Mouse (Mus musculus) forebrain, embryonic 14.5 days (tissue): ENCODE measurements around the gene Vps8. TPM values are rescaled to one million over a fixed set of nuclear protein-coding genes. Genes with fewer than 3 reads are reported as not detected.

Source experiments
- ATAC-seq: fragments of 200-750 bp; cut with Nextera tagmentation; 2 replicates; pipeline ENCODE4 v1.8.0; 2017; ENCODE audit warnings: mild to moderate bottlenecking, moderate library complexity
- DNase-seq: peaks from one replicate; pipeline ENCODE4 v3.0.0-alpha.2; 2015; ENCODE audit warnings: low spot score
- H3K27ac ChIP-seq: fragments of 300-500 bp; sonication (generic); 2 replicates; pipeline ENCODE4 v1.5.1; 2014; ENCODE audit warnings: low read depth, mild to moderate bottlenecking, control low read depth, low read length, moderate library complexity
- H3K27me3 ChIP-seq: fragments of 300-500 bp; sonication (generic); replicated peaks from 2 replicates; pipeline ENCODE4 v1.6.1; 2014; ENCODE audit warnings: low read length, control low read depth, mixed read lengths; ENCODE audit not compliant: control insufficient read depth, insufficient read depth
- H3K36me3 ChIP-seq: fragments of 300-500 bp; sonication (generic); 2 replicates; pipeline ENCODE4 v1.6.1; 2014; ENCODE audit warnings: low read length, control low read depth; ENCODE audit not compliant: control insufficient read depth, insufficient read depth
- H3K4me1 ChIP-seq: fragments of 300-500 bp; sonication (generic); 2 replicates; pipeline ENCODE4 v1.6.1; 2014; ENCODE audit warnings: antibody characterized with exemption, low read length, control low read depth; ENCODE audit not compliant: control insufficient read depth, insufficient read depth
- H3K4me2 ChIP-seq: fragments of 300-500 bp; sonication (generic); 2 replicates; pipeline ENCODE4 v1.6.1; 2014; ENCODE audit warnings: mild to moderate bottlenecking, control low read depth, low read length
- H3K4me3 ChIP-seq: fragments of 300-500 bp; sonication (generic); 2 replicates; pipeline ENCODE4 v1.5.1; 2014; ENCODE audit warnings: low read depth, low read length, control low read depth
- H3K9ac ChIP-seq: fragments of 300-500 bp; sonication (generic); 2 replicates; pipeline ENCODE4 v1.6.1; 2014; ENCODE audit warnings: mild to moderate bottlenecking, low read length, control low read depth, moderate library complexity
- H3K9me3 ChIP-seq: fragments of 300-500 bp; sonication (generic); replicated peaks from 2 replicates; pipeline ENCODE4 v1.6.1; 2016; ENCODE audit warnings: low read length, control low read depth, mixed read lengths; ENCODE audit not compliant: control insufficient read depth
- WGBS: fragments of 180-500 bp; shearing (Covaris S2); extraction: QIAGEN DNeasy Blood & Tissue Kit; methylation state at CpG from one replicate; pipeline ENCODE4 v1.1.7; 2014; 5-methylcytosine and 5-hydroxymethylcytosine counted together
- polyA plus RNA-seq: library from polyadenylated mRNA; unstranded; fragments of >200 nt; fragmentation: Nextera tagmentation; extraction: Ambion mirVana; gene quantifications from 2 replicates; pipeline ENCODE4 v1.2.1, GENCODE M21; 2014

Gene Vps8
- polyA plus RNA-seq, 1 experiment from 2014 or later, result 33.0 TPM

- no peak for ATAC-seq
- Histone ChIP-seq H3K4me3 (no peak overlapping the region), H3K4me1 (no peaks in the 10 kb centered on the region), H3K27me3 (no peaks in the 10 kb centered on the region), H3K9ac (no peak overlapping the region), H3K27ac (no peak overlapping the region), H3K36me3 (0 out of 2 replicates have a peak, but pooled peaks cover 4% of the 10 kb centered on the region), H3K4me2 (no peak overlapping the region), H3K9me3 (no peaks in the 10 kb centered on the region)
- no peak for DNase-seq
- 67% methylated on average over 3 of the region's 3 CpGs for WGBS
Observed at GRCm38 (mm10) chr16:21537312-21537711, 114.4 kb downstream of the Vps8 start.

- Histone ChIP-seq H3K9ac (no peak overlapping the region), H3K4me1 (no peaks in the 10 kb centered on the region), H3K4me3 (no peak overlapping the region), H3K27ac (no peak overlapping the region), H3K27me3 (no peaks in the 10 kb centered on the region), H3K9me3 (no peaks in the 10 kb centered on the region), H3K36me3 (0 out of 2 replicates have a peak, but pooled peaks cover 4% of the 10 kb centered on the region), H3K4me2 (no peak overlapping the region)
- WGBS, result 46% methylated on average over 2 of the region's 2 CpGs
- DNase-seq (no peak), ATAC-seq (no peak)
Observed at GRCm38 (mm10) chr16:21538889-21539288, 116.0 kb downstream of the Vps8 start.

GRCm38 (mm10) chr16:21542559-21542958 is 119.6 kb downstream of the Vps8 start:
- no peaks in the 10 kb centered on the region for H3K36me3 ChIP-seq
- 55% methylated on average over 1 of the region's 1 CpGs for WGBS
- no peak overlapping the region for H3K9ac ChIP-seq
- no peak overlapping the region for H3K4me3 ChIP-seq
- no peak overlapping the region for H3K4me2 ChIP-seq
- no peaks in the 10 kb centered on the region for H3K9me3 ChIP-seq
- ATAC-seq, result no peak
- no peak overlapping the region for H3K27ac ChIP-seq
- no peaks in the 10 kb centered on the region for H3K27me3 ChIP-seq
- DNase-seq, result no peak
- no peaks in the 10 kb centered on the region for H3K4me1 ChIP-seq

GRCm38 (mm10) chr16:21547446-21547845 is 124.5 kb downstream of the Vps8 start:
- WGBS, result 74% methylated on average over 5 of the region's 5 CpGs
- DNase-seq, result no peak
- no peak for ATAC-seq
- no peaks in the 10 kb centered on the region for H3K36me3 ChIP-seq
- H3K4me1 ChIP-seq, result no peaks in the 10 kb centered on the region
- H3K4me3 ChIP-seq, result no peak overlapping the region
- no peaks in the 10 kb centered on the region for H3K9me3 ChIP-seq
- no peak overlapping the region for H3K9ac ChIP-seq
- no peaks in the 10 kb centered on the region for H3K27me3 ChIP-seq
- no peak overlapping the region for H3K27ac ChIP-seq
- H3K4me2 ChIP-seq, result no peak overlapping the region

GRCm38 (mm10) chr16:21549751-21550150 is 126.8 kb downstream of the Vps8 start:
- Histone ChIP-seq H3K9me3 (no peaks in the 10 kb centered on the region), H3K4me1 (no peaks in the 10 kb centered on the region), H3K9ac (no peak overlapping the region), H3K4me2 (no peak overlapping the region), H3K36me3 (peaks cover 6% of the 10 kb centered on the region; the same call in 1 of the 2 replicates), H3K27me3 (no peaks in the 10 kb centered on the region), H3K4me3 (no peak overlapping the region), H3K27ac (no peak overlapping the region)
- 84% methylated on average over 4 of the region's 4 CpGs for whole genome bisulfite sequencing
- ATAC-seq, result no peak
- no peak for DNase-seq

GRCm38 (mm10) chr16:21550453-21550852 is 127.5 kb downstream of the Vps8 start:
- Histone ChIP-seq H3K27ac (no peak overlapping the region), H3K36me3 (peaks cover 6% of the 10 kb centered on the region; the same call in 1 of the 2 replicates), H3K9ac (no peak overlapping the region), H3K4me2 (no peak overlapping the region), H3K27me3 (no peaks in the 10 kb centered on the region), H3K9me3 (no peaks in the 10 kb centered on the region), H3K4me1 (no peaks in the 10 kb centered on the region), H3K4me3 (no peak overlapping the region)
- 87% methylated on average over 7 of the region's 7 CpGs for WGBS
- no peak for ATAC-seq
- DNase-seq, result no peak

- ATAC-seq, result no peak
- Histone ChIP-seq H3K4me2 (no peak overlapping the region), H3K36me3 (peaks cover 6% of the 10 kb centered on the region; the same call in 1 of the 2 replicates), H3K9me3 (no peaks in the 10 kb centered on the region), H3K9ac (no peak overlapping the region), H3K4me1 (no peaks in the 10 kb centered on the region), H3K27me3 (no peaks in the 10 kb centered on the region), H3K27ac (no peak overlapping the region), H3K4me3 (no peak overlapping the region)
- no peak for DNase-seq
- 87% methylated on average over 3 of the region's 3 CpGs for WGBS
Observed at GRCm38 (mm10) chr16:21553506-21553905, 130.6 kb downstream of the Vps8 start.

- Histone ChIP-seq H3K4me3 (no peak overlapping the region), H3K4me2 (no peak overlapping the region), H3K36me3 (peaks cover 7% of the 10 kb centered on the region; the same call in 1 of the 2 replicates), H3K9me3 (no peaks in the 10 kb centered on the region), H3K27ac (no peak overlapping the region), H3K9ac (no peak overlapping the region), H3K4me1 (no peaks in the 10 kb centered on the region), H3K27me3 (no peaks in the 10 kb centered on the region)
- ATAC-seq (no peak), DNase-seq (no peak)
- WGBS, result 88% methylated on average over 3 of the region's 3 CpGs
Observed at GRCm38 (mm10) chr16:21562625-21563300, 139.8 kb downstream of the Vps8 start.

GRCm38 (mm10) chr16:21563322-21563721 is 140.4 kb downstream of the Vps8 start:
- no peak overlapping the region for H3K4me3 ChIP-seq
- no peaks in the 10 kb centered on the region for H3K4me1 ChIP-seq
- no peak for DNase-seq
- H3K27me3 ChIP-seq, result no peaks in the 10 kb centered on the region
- peaks cover 7% of the 10 kb centered on the region; the same call in 1 of the 2 replicates for H3K36me3 ChIP-seq
- no peaks in the 10 kb centered on the region for H3K9me3 ChIP-seq
- H3K9ac ChIP-seq, result no peak overlapping the region
- H3K4me2 ChIP-seq, result no peak overlapping the region
- H3K27ac ChIP-seq, result no peak overlapping the region
- no peak for ATAC-seq
- 95% methylated on average over 6 of the region's 6 CpGs for WGBS
